Mouse (Mus musculus): ENCODE results near the gene Cdca4. TPM values are rescaled to one million over a fixed set of nuclear protein-coding genes. Genes with fewer than 3 reads are reported as not detected.
"Not testable (repeated sequence)": the region's sequence is repeated elsewhere in the genome, so short reads cannot be mapped to it uniquely, and the experiment has no call there.

Cdca4 gene
- polyA plus RNA-seq, 3 experiments from 2014 or later: 67.6 to 86.3 (median 83.9) TPM

GRCm38 (mm10) chr12:112821974-112822373 is 7.2 kb downstream of the Cdca4 start:
- ATAC-seq: no peak

GRCm38 (mm10) chr12:112821216-112821615 is 8.0 kb downstream of the Cdca4 start:
- no peak for ATAC-seq

GRCm38 (mm10) chr12:112820401-112820999 is 8.7 kb downstream of the Cdca4 start:
- ATAC-seq: no peak

- no peak for ATAC-seq
Observed at GRCm38 (mm10) chr12:112819057-112819662, 10.1 kb downstream of the Cdca4 start.

- not testable (repeated sequence) for ATAC-seq
Observed at GRCm38 (mm10) chr12:112816866-112817265, 12.4 kb downstream of the Cdca4 start.

- peak; percentile 71 for ATAC-seq
Observed at GRCm38 (mm10) chr12:112816294-112816693, 12.9 kb downstream of the Cdca4 start.

GRCm38 (mm10) chr12:112814682-112815470 is 14.3 kb downstream of the Cdca4 start:
- ATAC-seq: no peak

- ATAC-seq: no peak
Observed at GRCm38 (mm10) chr12:112813370-112813769, 15.9 kb downstream of the Cdca4 start.

- no peak for ATAC-seq
Observed at GRCm38 (mm10) chr12:112810092-112810885, 18.9 kb downstream of the Cdca4 start.

- ATAC-seq: no peak
Observed at GRCm38 (mm10) chr12:112809641-112810040, 19.6 kb downstream of the Cdca4 start.

- ATAC-seq: peak; percentile 99
Observed at GRCm38 (mm10) chr12:112808587-112809364, 20.4 kb downstream of the Cdca4 start, which contains the start of gene Clba1. TSS of gene Clba1 (plus strand) at chr12:112808937.

GRCm38 (mm10) chr12:112808212-112808586 is 21.0 kb downstream of the Cdca4 start:
- ATAC-seq: no peak

- no peak for ATAC-seq
Observed at GRCm38 (mm10) chr12:112807796-112808195, 21.4 kb downstream of the Cdca4 start.

- ATAC-seq: no peak
Observed at GRCm38 (mm10) chr12:112806044-112806443, 23.2 kb downstream of the Cdca4 start.

- ATAC-seq: no peak
Observed at GRCm38 (mm10) chr12:112804046-112804445, 25.2 kb downstream of the Cdca4 start.

- ATAC-seq: no peak
Observed at GRCm38 (mm10) chr12:112802917-112803316, 26.3 kb downstream of the Cdca4 start.

GRCm38 (mm10) chr12:112801864-112802846 is 27.1 kb downstream of the Cdca4 start, which contains the start of gene Ahnak2:
TSS of gene Ahnak2 (minus strand) at chr12:112802657.
- no peak for ATAC-seq

- ATAC-seq: peak; percentile 83
Observed at GRCm38 (mm10) chr12:112800476-112800875, 28.7 kb downstream of the Cdca4 start.

GRCm38 (mm10) chr12:112799237-112799970 is 29.8 kb downstream of the Cdca4 start:
- no peak for ATAC-seq

GRCm38 (mm10) chr12:112798716-112799115 is 30.5 kb downstream of the Cdca4 start:
- no peak for ATAC-seq

Data from inflammation-experienced regulatory T-cells, adult 6 months (primary cell).